Mouse (Mus musculus) heart, embryonic 14.5 days (tissue): ENCODE data around the gene Mettl3. TPM values are rescaled to one million over a fixed set of nuclear protein-coding genes. Genes with fewer than 3 reads are reported as not detected.
"Not testable (repeated sequence)": the region's sequence is repeated elsewhere in the genome, so short reads cannot be mapped to it uniquely, and the experiment has no call there.

ENCODE experiments used
- ATAC-seq: fragments of 200-750 bp; cut with Nextera tagmentation; 2 replicates; pipeline ENCODE4 v1.8.0; 2017; ENCODE audit warnings: low read depth, moderate TSS enrichment; ENCODE audit not compliant: insufficient number of reproducible peaks, insufficient read depth, low FRiP score
- H3K27ac ChIP-seq, 2 experiments: fragments of 200-500 bp in 1 of 2; fragments of 300-500 bp in 1 of 2; sonication (generic) in 1 of 2; replicated peaks in 1 of 2; 2 replicates each; pipeline ENCODE4 v1.5.1; 2012 to 2014; ENCODE audit warnings: low read depth in 2 of 2, low read length in 2 of 2, control low read depth in 1 of 2, mild to moderate bottlenecking in 1 of 2, mixed read lengths in 1 of 2; ENCODE audit not compliant: control insufficient read depth in 1 of 2, insufficient read depth in 1 of 2
- H3K27me3 ChIP-seq: fragments of 300-500 bp; sonication (generic); 2 replicates; pipeline ENCODE4 v1.6.1; 2014; ENCODE audit warnings: mild to moderate bottlenecking, low read length, control low read depth; ENCODE audit not compliant: control insufficient read depth, insufficient read depth
- H3K36me3 ChIP-seq: fragments of 300-500 bp; sonication (generic); 2 replicates; pipeline ENCODE4 v1.6.1; 2014; ENCODE audit warnings: mild to moderate bottlenecking, control low read depth, low read length, mixed read lengths; ENCODE audit not compliant: control insufficient read depth, insufficient read depth
- H3K4me1 ChIP-seq, 2 experiments: fragments of 200-500 bp in 1 of 2; fragments of 300-500 bp in 1 of 2; sonication (generic) in 1 of 2; 2 replicates each; pipeline ENCODE4 v1.6.1; 2012 to 2014; ENCODE audit warnings: low read length in 2 of 2, control low read depth in 1 of 2, mixed read lengths in 1 of 2; ENCODE audit not compliant: control insufficient read depth in 2 of 2, insufficient read depth in 2 of 2
- H3K4me2 ChIP-seq: fragments of 300-500 bp; sonication (generic); 2 replicates; pipeline ENCODE4 v1.6.1; 2014; ENCODE audit warnings: mild to moderate bottlenecking, low read length
- H3K4me3 ChIP-seq, 2 experiments: fragments of 200-500 bp in 1 of 2; fragments of 300-500 bp in 1 of 2; sonication (generic) in 1 of 2; 2 replicates each; pipeline ENCODE4 v1.5.1; 2012 to 2014; ENCODE audit warnings: low read length in 2 of 2, mild to moderate bottlenecking in 2 of 2, control low read depth in 1 of 2, low read depth in 1 of 2, moderate library complexity in 1 of 2; ENCODE audit not compliant: control insufficient read depth in 1 of 2, insufficient read depth in 1 of 2
- H3K9ac ChIP-seq: fragments of 300-500 bp; sonication (generic); 2 replicates; pipeline ENCODE4 v1.6.1; 2014; ENCODE audit warnings: mild to moderate bottlenecking, low read length
- H3K9me3 ChIP-seq: fragments of 300-500 bp; sonication (generic); 2 replicates; pipeline ENCODE4 v1.6.1; 2016; ENCODE audit warnings: low read length, control low read depth; ENCODE audit not compliant: control insufficient read depth
- WGBS: fragments of 180-500 bp; shearing (Covaris S2); extraction: QIAGEN DNeasy Blood & Tissue Kit; methylation state at CpG from one replicate; pipeline ENCODE4 v1.1.7; 2014; 5-methylcytosine and 5-hydroxymethylcytosine counted together
- polyA plus RNA-seq: library from polyadenylated mRNA; unstranded; fragments of >200 nt; fragmentation: Nextera tagmentation; extraction: Ambion mirVana; gene quantifications from 2 replicates; pipeline ENCODE4 v1.2.1, GENCODE M21; 2014

Mettl3 gene
- polyA plus RNA-seq, 1 experiment from 2014 or later, result 24.1 TPM

DNA sequence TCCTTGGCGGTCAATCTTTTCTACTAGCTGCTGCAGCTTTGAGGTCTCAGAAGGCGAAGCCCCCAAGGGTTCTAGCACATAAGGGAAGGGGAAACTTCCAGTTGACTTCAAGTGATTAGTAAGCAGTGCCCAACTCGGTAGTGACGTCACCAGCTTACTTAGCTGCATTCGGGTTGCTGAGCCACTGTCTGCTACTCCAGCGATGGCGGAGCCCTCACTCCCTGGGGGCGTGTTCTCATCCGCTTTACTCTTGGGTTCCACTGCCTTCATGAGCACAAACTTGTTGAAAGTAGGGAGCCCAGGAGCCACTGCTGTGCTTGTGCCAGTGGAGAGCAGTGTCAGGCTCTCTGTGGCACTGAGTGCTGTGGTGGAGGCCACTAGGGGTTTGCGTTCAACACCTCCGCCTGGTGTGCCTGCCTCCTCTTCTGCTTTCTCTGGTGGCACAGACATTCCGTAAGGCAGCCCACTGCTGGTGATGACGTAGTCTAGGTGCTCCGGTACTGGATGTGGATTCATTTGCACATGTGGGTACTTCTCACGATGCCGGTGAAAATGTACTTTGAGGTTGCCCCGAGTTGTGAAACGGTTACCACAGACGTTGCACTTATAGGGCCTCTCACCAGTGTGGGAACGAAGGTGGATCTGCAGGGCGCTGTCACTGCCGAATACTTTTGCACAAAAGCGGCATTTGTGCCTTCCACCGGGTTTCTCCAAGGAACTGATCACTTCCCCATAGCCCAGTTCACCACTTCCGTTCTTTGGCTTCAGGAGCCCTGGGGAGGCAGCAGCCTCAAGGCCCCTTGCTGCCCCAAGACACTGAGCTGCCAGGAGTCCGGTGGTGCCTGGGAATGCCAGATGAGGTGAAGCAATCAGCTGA, 9.2 kb upstream of the Mettl3 start:
- H3K27me3 ChIP-seq, result no peaks in the 10 kb centered on the region
- no peak overlapping the region for H3K4me2 ChIP-seq
- 82% methylated on average over 26 of the region's 26 CpGs for WGBS
- H3K4me3 ChIP-seq, result no peak overlapping the region
- no peaks in the 10 kb centered on the region for H3K9me3 ChIP-seq
- ATAC-seq, result no peak
- H3K36me3 ChIP-seq, result peaks cover 42% of the 10 kb centered on the region
- no peak overlapping the region for H3K9ac ChIP-seq
- peaks cover 8 to 17% of the 10 kb centered on the region in 2 experiments; a peak in 3 of 4 replicates for H3K4me1 ChIP-seq
- H3K27ac ChIP-seq, result no peak overlapping the region

DNA sequence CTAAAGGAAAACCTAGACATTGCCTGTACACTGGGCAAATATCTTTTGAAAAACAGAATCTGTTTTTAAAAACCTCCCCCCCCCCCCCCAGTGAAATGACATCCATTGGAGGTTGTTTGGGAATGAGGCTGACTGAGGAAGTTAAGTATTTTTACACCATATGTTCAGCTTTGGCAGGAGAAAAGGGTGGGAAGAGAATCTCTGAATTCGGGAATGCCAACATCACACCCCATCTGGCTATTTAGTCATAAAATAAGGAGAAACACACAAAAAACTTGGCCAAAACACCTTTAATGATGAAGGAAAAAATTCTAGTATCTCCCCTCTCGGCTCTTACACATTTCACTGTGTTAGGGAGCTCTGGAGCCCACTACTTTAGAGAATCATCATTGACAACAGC, 6.0 kb upstream of the Mettl3 start:
- no peaks in the 10 kb centered on the region for H3K27me3 ChIP-seq
- ATAC-seq, result no peak
- H3K27ac ChIP-seq, result no peak overlapping the region
- no peak overlapping the region for H3K4me2 ChIP-seq
- no peak overlapping the region for H3K4me3 ChIP-seq
- no peaks in the 10 kb centered on the region for H3K9me3 ChIP-seq
- no peak overlapping the region for H3K9ac ChIP-seq
- peaks cover 3 to 10% of the 10 kb centered on the region in 2 experiments; a peak in 3 of 4 replicates for H3K4me1 ChIP-seq
- 82% methylated on average over 2 of the region's 2 CpGs for WGBS
- H3K36me3 ChIP-seq, result peaks cover 42% of the 10 kb centered on the region

DNA sequence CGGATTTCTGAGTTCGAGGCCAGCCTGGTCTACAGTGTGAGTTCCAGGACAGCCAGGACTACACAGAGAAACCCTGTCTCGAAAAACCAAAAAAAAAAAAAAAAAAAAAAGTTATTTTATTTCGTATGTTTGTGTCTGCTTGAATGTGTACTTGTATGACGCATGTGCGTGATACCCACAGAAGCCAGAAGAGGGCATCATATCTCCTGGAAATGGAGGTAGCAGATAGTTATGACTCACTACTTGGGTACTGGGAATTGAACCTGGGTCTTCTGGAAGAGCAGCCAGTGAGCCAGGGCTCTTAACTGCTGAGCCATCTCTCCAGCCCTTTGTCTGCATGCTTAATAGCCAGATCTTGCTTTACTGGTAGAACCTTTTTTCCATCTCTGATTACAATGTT, 5.4 kb upstream of the Mettl3 start:
- WGBS, result 93% methylated on average over 5 of the region's 6 CpGs
- not testable (repeated sequence) for H3K27me3 ChIP-seq, H3K4me2 ChIP-seq, H3K4me1 ChIP-seq, H3K4me3 ChIP-seq, H3K9ac ChIP-seq, ATAC-seq, H3K27ac ChIP-seq, H3K9me3 ChIP-seq
- peaks cover 42% of the 10 kb centered on the region for H3K36me3 ChIP-seq

GRCm38 (mm10) chr14:52306100-52306499, 1.2 kb upstream of the Mettl3 start:
- no peak overlapping the region for H3K27ac ChIP-seq
- peaks cover 0 to 5% of the 10 kb centered on the region in 2 experiments; a peak in 2 of 4 replicates for H3K4me1 ChIP-seq
- no peak overlapping the region for H3K9ac ChIP-seq
- no peak for ATAC-seq
- H3K9me3 ChIP-seq, result no peaks in the 10 kb centered on the region
- WGBS, result 97% methylated on average over 2 of the region's 2 CpGs
- H3K4me3 ChIP-seq, result no peak overlapping the region
- no peak overlapping the region for H3K4me2 ChIP-seq
- H3K36me3 ChIP-seq, result peaks cover 8% of the 10 kb centered on the region
- no peaks in the 10 kb centered on the region for H3K27me3 ChIP-seq

DNA sequence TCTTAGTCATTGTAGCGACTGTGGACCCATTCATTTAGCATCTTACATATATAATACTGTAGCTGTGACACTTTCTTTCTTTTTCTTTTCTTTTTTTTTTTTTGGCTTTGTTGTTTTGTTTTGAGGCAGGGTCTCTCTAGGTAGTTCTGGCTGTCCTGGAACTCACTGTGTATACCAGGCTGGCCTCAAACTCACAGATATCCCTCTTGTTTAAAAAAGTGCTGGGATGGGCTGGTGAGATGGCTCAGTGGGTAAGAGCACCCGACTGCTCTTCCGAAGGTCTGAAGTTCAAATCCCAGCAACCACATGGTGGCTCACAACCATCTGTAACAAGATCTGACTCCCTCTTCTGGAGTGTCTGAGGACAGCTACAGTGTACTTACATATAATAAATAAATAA, 1.4 kb downstream of the Mettl3 start:
- H3K27me3 ChIP-seq, H3K4me1 ChIP-seq, H3K9me3 ChIP-seq, H3K9ac ChIP-seq, H3K27ac ChIP-seq, ATAC-seq, H3K4me3 ChIP-seq: not testable (repeated sequence)
- WGBS, result 89% methylated on average over 3 of the region's 3 CpGs
- H3K4me2 ChIP-seq, result peak overlapping the region; percentile 72; the same call in 1 of the 2 replicates
- peaks cover 23% of the 10 kb centered on the region for H3K36me3 ChIP-seq

GRCm38 (mm10) chr14:52295558-52296264, 9.2 kb downstream of the Mettl3 start:
- ATAC-seq, result no peak
- no peaks in the 10 kb centered on the region for H3K27me3 ChIP-seq
- H3K36me3 ChIP-seq, result peaks cover 96% of the 10 kb centered on the region
- no peak overlapping the region for H3K27ac ChIP-seq
- whole genome bisulfite sequencing, result 64% methylated on average over 6 of the region's 6 CpGs
- H3K4me1 ChIP-seq, result no peaks in the 10 kb centered on the region
- no peak overlapping the region for H3K4me3 ChIP-seq
- H3K4me2 ChIP-seq, result no peak overlapping the region
- no peaks in the 10 kb centered on the region for H3K9me3 ChIP-seq
- H3K9ac ChIP-seq, result no peak overlapping the region

DNA sequence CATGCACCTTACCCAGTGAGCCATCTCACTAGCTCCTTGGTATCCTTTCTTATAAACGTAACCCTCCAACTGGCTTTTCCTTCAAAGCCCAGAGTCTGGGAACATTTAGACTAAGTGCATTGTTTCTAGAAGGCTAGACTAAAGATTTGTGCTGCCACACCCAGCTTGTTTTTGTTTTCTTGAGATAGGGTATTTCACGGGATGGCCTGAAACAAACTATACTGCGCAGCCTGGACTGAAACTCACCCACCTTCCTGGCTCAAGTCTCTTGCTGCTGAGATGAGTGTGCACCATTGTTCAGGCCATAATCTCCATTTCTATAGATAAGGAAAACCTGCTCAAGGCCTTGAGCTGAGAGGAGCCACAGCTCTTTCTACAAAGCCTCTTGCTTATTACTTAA, 20.7 kb downstream of the Mettl3 start:
- Histone ChIP-seq H3K4me1 (peaks cover 0 to 7% of the 10 kb centered on the region in 2 experiments; a peak in 1 of 4 replicates), H3K4me3 (no peak overlapping the region), H3K36me3 (peaks cover 37% of the 10 kb centered on the region), H3K4me2 (no peak overlapping the region), H3K27me3 (no peaks in the 10 kb centered on the region), H3K9ac (no peak overlapping the region), H3K9me3 (no peaks in the 10 kb centered on the region), H3K27ac (no peak overlapping the region)
- no peak for ATAC-seq
- 80% methylated on average over 3 of the region's 3 CpGs for WGBS
